Mouse (Mus musculus) heart, adult 9 months (tissue): ENCODE results near the gene Tgfbr3.

Experiments
- DNase-seq, 2 experiments: peaks; one replicate each; pipeline ENCODE4 v3.0.0; 2022; ENCODE audit warnings: low spot score in 2 of 2

Tgfbr3 gene

DNA sequence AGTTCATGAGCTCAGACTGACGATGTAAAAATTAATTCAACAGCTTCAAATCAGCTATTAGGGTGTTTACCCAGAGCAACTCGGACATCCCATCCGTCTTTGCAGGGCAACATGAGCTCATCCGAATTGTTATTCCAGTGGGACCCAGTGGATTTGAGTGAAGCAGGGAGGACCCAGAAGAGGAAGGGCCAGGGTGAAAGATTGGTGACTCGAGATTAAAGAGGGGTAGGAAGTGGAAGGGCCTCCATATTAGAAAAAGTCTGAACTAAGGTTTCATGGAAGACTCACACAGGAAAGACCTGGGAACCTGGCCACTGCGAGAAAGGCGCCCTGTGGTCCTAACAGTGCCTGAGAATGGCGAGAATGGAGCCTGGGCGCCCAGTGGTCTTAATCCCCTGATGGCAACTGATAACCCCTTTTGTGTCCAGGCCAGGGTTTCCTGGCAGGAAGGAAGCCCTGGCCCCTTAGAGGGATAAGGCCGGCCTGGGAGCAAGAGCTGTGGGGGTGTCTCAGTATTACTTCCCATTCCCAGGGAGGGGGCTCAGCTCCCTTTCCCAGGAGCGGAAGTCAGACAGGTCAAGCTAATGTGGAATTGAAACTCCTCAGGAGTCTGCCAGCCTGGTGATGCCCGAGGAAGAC is 208.3 kb downstream of the Tgfbr3 start:
- no peak for DNase-seq

- DNase-seq = no peak
These were observed 209.5 kb downstream of the Tgfbr3 start for GRCm38 (mm10) chr5:107079920-107080319.

DNA sequence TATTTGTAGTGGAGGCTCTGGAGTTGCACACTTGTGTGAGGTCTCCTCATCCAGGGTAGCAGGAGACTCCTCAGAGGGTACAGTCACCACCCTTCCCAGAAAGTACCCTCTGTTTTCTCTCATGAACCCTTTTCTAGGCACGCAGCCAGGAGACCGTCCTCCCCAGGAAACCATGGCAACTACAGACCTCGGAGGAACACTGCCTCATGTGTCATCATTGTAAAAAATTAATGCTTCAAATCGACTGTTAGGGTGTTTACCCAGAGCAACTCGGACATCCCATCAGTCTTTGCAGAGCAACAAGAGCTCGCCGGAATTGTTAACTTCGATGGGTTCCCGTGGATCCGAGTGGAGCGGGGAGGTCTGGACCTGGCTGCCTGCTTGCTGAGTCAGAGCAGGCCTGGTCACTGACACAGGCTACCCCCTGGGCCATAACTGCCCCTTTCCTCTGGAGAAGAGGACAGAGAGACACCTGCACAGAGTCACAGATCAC is 210.2 kb downstream of the Tgfbr3 start:
- DNase-seq = no peak

DNA sequence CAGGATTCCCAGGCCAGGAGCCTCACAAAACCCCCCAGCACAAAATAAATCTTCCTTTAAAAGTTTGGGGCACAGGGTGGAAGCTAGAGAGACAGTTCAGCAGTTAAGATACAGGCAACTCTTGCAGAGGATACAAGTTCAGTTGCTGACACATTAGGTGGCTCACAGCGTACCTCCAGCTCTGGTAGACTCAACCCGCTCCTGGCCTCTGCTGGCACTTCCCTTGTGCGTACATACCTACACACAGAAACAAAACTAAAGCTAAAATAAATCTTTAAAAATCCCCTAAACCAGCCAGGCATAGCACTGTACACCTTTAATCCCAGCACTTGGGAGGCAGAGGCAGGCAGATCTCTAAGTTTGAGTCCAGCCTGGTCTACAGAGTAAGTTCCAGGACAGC is 211.1 kb downstream of the Tgfbr3 start:
- no peak for DNase-seq

GRCm38 (mm10) chr5:107077900-107078299 is 211.5 kb downstream of the Tgfbr3 start:
- no peak for DNase-seq

GRCm38 (mm10) chr5:107074980-107075583 is 214.3 kb downstream of the Tgfbr3 start:
- DNase-seq = no peak

DNA sequence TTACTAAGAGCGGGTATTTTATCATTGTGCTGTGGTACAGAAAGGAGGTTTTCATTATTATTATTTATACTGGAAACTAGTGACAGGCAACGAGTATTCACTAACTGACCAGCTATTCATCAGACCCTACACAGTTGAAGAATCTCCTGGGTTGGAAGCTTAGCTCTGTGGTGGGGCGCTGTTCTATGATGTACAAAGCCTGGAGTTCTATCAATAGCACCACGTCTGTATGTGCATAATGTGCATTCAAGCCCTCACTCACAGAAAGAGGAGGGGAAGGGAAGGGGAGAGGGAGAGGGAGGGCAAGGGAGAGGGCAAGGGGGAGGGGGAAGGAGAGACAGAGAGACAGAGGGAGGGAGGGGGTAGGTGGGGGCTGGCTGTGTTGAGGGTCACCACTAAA is 215.1 kb downstream of the Tgfbr3 start:
- no peak for DNase-seq

DNA sequence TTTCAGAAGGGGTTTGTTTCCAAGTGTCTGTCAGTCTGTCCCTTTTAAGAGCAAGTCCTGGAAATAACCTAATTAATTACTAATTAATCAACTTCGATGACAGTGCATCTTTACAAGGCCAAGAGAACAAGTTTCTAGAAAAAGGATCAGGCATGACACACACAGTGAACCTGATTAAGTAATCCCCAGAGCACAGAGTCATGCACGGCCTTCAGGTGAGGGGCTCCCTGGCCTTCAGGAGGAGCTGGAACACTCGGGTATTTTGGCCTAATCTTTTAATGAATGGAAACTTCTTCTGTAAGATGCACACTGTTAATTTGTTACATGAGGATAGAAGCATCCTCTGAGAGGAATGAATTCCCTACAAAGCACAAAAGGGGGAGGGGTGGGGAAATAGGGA is 215.9 kb downstream of the Tgfbr3 start:
- no peak for DNase-seq

- DNase-seq = no peak
These were observed 221.3 kb downstream of the Tgfbr3 start for GRCm38 (mm10) chr5:107068146-107068545.

- no peak for DNase-seq
These were observed 221.9 kb downstream of the Tgfbr3 start for GRCm38 (mm10) chr5:107067531-107067930.

DNA sequence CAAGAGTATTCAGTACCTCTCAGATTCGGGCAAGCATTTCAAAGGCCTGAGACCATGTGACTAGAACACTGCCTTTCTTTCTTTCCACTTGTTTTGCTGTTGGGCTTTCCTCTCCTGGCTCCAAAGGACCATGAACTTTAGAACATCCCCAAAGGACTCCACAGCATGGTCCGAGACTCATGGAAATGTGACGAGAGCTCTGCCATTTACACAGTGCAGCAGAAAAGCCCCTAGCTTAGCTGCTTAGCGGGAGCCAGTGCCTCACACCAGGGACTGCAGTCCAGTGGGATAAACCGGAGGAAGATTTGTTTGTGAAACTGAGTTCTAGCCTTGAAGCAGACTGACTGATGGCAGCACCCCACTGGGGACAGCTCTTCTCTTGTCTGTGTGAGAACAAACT is 224.5 kb downstream of the Tgfbr3 start:
- DNase-seq = peak; percentile 17 to 19

DNA sequence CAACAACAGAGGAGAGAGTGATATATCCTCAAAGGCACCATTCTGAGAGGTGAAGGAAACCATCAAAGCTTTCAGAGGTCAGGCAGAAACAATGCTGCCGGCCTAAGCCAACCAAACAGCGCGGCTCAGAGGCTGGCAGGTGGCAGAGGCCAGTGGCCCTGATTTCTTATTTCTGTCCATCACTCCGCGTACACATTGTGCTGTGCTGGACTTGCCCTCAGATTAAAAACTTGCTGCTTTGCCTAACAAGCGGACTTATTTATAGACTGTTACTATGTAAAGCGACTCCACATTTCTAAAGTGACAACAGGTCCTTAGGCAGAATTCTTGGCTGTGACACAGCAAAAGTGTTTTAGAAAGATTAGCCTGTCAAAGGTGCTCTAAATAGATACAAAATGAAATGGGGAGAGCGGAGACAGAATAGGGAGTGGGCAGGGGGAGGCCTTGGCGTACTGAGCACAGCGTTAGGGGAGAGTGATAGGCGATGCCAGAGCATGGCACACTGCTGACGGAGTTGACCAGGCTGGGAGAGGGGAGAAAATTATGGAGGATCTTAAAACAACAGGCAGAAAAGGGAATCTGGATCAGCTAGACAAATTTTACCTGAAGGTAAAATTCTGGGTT is 227.1 kb downstream of the Tgfbr3 start:
- peak; percentile 65 for DNase-seq

GRCm38 (mm10) chr5:107059514-107059913 is 229.9 kb downstream of the Tgfbr3 start:
- no peak for DNase-seq

- DNase-seq = no peak
These were observed 230.8 kb downstream of the Tgfbr3 start for GRCm38 (mm10) chr5:107058642-107059041.
